Mouse (Mus musculus) adrenal gland (tissue): ENCODE results near the gene Usp33.

Experiments used
- intact Hi-C: fragments of 180-260 bp; cut with DNase I; formaldehyde crosslinking; loops from one replicate; pipeline ENCODE4 v1.15.1; 2025

Gene Usp33

DNA sequence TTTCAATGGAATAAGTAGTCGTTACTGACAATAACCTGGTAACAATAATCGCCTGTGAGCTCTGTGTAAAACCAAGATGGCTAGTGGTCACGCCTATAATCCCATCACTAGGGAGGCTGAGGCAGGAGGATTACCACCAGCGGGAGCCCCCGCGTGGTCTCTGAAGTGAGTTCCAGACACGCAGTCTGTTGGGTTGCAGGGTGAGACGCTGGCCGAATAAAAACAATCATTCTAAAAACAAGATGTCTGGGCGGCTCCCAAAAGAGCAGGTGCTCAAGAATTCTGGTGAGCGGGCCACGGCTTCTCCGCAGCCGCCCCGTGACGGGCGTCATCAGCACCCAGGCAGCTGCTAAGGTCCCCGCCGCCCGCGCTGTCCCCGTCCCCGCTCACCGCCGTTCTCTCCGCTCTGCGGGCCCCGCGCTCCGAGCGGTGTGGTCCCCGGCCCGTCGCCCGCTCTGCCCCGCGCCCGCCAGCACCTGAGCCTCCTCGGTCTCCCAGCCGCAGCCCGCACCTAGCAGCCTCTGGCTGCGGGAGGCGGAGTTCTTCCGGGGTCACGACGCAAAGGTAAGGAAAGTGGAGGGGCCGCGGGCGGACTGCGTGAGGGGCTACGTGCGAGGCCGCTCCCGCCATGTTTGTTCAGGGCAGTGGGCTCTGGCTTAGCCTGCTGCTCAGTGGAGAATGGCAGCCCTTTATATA lies 6.3 kb upstream of the Usp33 start, which contains the start of gene Miga1:
Miga1 (minus strand) TSS at position 546 of the 696 bp plus-strand sequence.
- intact Hi-C loops, result no loop called here

DNA sequence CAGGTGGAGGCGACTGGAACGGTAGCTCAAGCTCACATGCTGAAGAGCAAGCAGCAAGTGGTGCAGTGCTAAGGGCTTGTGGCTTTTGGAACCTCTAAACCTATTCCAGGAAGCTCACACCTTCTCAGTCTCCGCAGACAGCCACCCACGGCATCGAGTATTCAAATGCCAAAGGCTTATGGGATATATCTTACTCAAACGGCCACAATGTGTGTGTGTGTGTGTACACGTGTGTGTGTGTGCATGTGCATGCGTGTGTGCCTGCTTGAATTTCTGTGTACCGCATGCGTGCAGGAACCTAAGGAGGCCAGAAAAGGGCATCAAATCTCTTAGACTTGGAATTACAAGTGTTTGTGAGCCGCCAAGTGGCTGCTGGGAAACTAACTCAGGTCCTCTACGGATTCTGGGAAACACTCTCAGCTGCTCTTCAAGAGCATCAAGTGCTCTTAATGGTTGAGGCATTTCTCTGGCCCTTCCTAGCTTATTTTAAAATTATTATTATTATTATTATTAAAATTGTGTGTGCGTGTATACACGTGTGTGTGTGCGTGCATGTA lies 3.2 kb upstream of the Usp33 start:
- intact Hi-C loops, result no loop called here

DNA sequence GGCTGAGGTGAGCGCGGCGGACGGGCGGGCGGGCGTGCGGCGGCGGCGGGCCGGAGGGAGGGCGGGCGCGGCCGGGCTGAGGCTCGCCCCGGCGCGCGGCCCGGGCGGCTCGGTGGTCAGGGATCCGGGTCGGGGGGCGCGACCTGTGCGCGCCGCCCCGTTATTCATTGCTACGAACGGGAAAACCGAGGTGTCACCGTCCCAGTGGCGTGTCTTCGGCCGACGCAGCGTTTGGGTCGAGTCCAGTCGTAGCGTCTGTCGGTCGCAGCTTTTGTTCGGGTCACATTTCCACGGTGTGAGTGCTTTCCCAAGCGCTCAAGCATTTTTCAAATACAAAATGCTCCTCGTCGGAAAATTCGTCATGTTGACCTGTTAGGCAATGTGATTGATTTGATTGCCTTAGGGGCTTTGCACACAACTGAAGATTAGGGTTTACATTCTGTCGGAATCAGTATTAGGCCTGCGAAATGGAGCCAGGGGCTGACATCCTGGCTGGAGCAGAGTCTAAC lies 409 bp downstream of the Usp33 start:
- intact Hi-C loops, result no loop called here

DNA sequence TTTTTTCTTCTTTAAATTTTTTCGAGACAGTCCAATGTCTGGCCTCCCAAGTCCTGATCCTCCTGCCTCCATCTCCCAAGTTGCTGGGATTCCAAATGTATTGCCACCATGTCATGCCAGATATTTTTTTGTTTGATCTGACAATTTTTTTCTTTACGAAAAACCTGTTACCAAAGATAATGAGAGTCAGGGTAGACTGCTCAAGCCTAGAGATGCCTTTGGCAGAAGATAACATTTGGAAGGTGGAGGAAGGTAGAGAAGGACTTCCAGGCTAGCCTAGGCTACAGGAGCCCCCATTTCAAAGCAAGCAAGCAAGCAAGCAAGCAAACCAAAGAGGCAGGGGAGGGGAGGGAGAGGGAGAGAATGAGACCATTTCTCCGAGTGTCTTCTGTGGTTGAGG lies 949 bp downstream of the Usp33 start:
- intact Hi-C loops, result no loop called here

DNA sequence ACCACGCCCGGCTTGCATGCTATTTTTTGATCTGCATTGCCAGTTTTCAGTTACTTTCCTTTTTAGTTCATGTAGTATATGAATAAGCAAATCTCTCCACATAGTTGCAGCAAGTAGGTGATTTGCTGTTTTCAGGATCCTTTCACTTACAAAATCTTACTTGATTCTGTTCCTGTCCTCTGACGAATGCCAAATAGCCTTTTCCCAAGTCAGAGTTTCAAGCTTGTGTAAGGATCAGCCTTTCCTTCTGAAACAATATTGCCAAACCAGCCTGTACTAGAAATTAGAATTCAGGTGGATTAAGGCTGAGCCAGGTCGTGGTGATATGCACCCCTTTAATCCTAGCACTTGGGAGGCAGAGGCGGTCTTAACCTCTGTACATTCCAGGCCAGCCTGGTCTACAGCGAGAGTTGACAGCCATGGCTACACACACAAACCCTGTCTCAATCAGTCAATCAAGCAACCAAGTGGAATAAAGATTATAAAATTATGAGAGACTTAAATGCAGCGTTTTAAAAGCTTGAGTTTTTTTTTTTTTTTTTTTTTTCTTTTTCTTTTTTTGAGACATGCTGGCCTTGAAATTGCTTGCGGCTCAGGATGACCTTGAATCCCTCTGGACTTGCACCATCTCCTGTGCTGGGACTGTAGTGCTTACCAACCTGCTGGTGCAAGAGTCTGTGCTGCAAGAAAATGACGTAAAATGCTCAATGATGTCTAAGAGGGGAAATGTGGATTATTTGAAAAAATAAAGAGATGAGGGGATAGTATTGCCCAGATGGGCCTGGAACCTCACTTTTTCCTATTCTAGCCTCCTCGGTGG lies 1.9 kb downstream of the Usp33 start:
- intact Hi-C loops, result no loop called here

DNA sequence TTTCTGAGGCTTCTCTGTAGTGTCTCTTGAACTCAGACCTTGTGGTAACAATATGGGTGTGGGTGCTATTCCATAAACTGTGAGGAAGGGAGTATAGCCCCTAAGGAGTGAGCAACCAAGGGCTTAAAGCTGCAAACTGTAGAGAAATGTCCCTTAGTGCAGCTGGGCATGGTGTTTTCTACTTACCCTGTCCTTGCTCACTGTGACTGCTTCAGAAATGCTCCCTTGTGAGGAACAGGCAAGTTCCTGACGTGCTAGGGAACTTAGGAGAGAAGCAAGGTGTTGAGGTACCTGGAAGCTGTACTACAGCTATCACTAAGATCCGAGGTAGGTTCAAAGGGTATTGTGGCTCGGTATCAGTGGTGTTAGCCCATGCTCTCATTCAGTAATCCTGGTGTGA lies 4.2 kb downstream of the Usp33 start:
- intact Hi-C loops, result no loop called here

DNA sequence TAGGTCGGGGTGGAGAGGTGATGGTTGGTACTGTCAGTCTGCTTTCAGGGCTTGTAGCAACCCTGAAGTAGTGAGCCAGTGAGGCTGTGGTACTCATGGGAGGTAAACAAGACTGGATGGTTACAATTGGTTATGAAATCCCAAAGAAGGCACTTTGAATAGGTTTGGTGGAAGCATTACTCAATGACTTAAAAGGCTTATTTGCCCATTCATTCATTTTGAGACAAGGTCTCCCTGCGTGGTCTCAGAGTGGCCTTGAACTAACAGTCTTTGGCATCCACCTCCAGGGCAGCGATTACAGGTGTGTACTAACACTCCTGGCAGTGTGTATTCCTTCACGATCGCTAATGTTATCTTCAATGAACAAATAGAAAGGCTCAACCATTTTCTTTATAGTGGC lies 4.7 kb downstream of the Usp33 start:
- intact Hi-C loops, result no loop called here

DNA sequence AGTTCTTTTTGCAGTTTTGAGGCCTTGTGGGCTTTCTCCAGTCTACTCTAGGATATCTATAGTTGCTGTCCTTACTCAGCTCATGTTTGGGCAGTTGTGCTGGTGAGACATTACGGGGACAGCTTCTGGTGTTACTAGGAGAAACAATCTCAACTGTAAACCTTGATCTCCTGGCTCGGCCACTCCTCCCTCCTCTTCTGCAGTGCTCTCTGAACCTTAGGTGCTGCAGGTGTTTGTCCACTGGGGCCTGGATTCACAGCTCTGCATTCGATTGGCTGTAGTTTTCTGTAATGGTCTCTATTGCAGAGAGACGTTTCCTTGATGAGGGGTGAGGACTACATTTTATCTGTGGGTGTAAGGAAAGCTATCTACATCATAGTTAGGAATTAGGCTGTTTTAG lies 6.0 kb downstream of the Usp33 start:
- intact Hi-C loops, result no loop called here

DNA sequence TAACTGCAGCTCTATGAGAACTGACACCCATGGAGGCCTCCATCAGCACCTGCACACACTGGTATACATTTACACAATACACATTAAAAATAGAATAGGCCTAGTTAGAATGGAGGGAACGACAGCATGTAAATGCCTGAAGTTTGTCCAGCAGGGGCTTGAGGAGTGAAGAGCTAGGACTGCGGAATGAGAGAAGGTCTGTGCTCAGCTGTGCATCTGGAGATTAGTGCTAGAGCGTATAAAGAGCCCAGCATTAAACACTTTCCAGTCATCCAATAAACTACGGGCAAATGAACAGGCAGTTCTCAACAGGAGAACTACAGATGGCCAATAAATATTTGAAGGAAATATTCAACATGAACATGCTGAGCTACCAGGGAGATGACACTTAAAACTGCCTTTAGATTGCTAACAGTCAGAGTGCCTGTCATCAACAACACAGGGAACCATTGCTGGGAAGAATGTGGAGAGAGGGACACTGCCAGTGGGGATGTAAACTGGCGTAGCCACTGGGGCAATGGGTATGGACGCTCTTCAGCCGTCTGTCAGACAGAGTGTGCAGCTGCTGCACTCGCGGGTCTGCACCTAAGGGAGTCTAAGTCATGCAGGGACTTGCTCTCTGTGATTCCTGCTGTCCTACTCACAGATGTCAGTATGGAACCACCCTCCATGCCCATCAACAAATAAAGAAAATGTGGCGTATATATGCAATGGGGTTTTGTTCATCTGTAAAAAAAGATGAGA lies 7.3 kb downstream of the Usp33 start:
- intact Hi-C loops, result no loop called here

DNA sequence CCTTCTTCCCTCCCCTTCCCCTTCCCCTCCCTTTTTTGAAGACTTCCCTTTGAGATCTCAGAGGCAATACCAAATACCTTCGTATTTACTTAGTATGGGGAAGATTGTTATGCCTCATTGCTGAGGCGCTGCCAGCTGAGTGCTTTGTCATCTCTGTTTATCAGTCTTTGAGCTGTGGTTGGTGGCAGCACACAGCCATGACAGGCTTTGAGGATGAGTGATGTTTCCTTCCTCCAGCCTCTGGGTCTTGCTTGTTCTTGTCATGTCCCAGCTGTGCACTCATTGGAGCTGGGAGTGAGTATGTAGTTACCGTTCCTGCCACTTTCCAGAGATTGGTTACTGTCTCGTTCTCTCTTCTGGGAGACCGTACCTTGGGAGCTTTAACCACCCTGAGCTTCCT lies 9.1 kb downstream of the Usp33 start:
- intact Hi-C loops, result no loop called here

DNA sequence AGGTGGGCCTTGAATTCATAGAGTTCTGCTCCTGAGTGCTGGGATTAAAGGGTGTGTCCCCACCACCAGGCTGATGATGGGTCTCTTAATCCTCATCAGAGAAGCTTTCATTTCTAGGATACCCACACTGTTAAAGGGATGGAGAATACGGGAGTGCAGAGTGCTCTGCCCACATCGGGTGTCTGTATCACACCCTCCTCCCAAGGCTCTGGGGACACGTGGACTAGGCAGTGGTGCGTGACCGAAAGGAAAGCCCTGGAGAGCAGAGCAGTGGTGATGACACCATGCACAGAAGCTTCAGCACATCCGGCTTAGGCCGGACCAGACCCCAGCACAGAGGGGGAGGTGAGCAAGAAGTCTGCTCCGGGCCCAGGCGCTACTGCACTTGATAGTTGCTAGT lies 10.5 kb downstream of the Usp33 start:
- intact Hi-C loops, result no loop called here

DNA sequence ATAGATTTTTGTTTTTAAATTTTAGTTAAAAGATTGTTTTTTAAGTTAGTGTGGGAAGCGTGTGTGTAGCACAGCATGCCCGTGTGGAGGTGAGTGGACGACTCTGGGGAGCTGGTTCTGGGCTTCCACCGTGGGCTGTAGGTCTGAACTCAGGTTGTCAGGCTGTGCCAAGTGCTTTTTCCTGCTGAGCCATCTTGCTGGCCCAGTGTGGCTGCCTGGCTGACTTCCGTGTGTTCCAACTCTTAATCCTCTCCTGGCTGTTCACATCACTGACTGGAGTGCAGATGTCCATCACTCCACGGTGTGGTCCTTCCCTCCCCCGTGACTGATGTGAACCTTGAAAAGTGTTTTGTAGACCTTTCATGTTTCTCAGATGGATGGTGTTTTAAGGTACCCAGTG lies 12.9 kb downstream of the Usp33 start:
- intact Hi-C loops, result no loop called here

DNA sequence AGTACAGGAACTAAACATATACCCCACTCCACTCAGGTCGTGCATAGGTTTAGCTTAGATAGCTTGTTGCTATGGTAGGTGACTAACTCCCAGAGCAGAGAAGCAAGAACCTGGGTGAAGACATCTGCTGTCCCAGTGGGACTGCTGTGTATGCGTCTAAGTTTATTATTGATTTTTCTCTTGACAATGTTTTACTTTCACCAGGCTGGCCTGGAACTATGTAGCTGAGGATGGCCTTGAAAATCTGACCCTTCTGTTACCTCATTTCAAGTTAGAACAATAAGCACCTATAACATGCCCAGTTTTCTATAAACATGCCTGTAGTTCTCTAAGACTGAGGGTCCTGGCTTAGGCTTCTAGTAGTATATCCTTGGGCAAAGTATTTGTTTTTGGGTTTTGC lies 17.9 kb downstream of the Usp33 start:
- intact Hi-C loops, result no loop called here

DNA sequence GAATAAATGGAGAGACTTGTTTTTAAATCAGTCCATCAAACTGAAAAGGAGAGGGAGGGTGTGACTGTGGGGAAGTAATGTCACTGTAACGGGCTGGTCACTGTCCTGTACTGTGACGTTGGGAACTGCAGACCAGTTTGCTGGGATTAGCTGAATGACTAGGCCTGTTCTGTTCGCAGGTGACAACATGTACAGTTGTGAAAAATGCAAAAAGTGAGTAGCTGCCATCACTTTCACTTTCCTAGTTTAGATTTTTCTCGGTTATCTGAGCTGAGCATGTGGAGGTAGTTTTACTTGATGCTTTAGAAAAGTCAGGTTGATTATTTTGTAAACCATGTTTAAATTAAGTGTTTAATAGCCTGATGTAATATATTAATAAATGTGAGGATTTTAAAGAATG lies 29.8 kb downstream of the Usp33 start:
- intact Hi-C loops, result loop anchor here (5.0 kb wide), 1 partner anchor 154 kb away; no protein-coding TSS in a partner anchor

DNA sequence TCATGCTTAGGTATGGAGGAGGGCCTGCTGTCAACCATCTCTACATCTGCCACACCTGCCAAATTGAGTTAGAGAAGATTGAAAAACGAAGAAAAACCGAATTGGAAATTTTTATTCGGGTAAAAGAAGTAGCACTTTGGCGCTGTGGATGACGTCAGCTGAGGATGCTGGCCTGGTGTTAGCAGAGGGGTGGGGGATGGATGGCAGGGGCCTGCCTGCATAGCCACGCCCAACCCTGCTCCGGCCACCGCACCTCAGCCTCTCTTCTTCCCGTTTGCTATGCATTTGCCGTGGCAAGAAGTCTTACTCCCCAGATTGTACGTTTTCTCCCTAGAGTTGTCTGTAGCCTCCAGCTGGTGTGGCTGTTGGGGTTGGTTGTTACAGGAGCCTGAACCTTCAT lies 37.8 kb downstream of the Usp33 start:
- intact Hi-C loops, result no loop called here

DNA sequence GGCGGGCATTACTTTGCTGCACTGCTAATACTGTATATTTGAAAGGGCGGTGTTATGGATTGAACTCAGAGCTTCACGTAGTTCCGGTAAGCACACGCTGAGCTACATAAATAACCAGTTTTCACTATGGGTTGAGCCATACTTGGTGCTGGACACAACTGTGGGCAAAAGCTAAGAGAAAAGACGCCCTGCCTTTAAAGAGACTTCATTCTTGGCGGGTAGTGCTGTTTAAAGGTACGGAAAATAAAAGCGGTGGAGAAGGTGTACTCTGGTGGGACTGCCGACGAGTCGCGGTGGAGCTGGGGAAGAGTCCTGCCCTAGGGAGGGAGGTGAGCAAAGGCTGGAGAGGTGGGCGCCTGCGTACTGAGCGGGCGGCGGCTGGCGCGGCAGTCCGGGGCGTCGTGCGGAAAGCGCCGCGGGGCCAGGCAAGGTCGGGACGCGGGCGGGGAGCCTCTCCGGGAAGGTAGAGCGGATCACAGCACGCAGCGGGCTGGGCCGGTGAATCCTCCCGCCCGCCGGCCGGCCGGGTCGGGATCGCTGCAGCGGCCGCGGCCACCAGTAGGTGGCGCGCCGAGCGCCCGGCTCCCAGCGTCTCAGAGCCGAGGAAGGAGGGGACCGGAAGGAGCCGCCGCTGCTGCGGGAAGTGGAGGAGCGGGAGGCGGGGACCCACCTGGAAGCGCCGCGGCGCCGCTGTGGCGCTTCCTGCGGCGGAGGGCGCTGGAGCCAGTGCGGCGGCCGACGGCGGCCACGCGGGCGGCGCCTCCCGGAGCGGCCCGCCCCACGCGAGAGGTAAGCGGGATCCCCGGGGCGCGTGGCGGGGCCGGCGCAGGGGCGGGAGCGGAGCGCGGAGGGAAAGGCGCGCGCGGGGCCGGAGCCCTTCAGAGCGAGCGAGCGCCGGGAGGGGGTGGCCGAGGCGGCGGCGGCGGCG lies 49.3 kb downstream of the Usp33 start, which contains the start of gene Zzz3:
Zzz3 (plus strand) TSS at position 124 of the 928 bp plus-strand sequence.
- intact Hi-C loops, result loop anchor here (5.0 to 10.0 kb wide), 2 partner anchors 77 to 349 kb away; no protein-coding TSS in a partner anchor

DNA sequence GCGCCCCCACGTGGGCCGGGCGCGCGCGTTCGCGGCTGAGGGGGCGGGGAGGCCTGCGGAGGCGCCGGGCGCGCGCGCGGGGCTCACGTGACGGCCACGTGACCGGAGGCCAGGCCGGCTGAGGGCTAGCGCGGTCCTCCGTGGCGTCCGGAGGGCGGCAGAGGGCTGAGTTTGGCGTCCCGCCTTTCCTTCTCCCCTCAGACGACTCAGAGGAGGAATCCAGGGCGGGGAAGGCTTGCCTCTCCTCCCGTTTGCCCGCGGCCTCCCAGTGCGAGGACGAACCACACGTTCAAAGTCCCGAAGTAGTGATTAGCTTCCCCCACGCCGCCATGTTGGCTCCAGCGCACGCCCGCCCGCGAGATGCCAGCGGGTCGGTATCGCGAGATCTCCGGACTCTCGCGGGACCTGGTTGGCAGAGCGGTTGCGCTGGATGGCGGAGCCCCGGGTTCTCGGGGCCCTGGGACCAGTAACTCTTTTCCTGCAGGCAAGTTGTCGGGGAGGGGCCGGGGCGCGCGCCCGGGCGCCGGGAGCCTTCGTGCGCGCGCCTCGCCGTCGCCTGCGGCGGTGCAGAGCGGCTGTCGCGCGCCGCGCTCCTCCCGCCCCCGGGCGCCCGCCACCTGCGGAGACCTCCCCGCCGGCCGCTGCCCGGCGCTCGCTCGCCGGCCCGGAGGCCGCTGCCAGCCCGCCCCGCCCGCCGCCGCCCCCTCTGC lies 50.2 kb downstream of the Usp33 start:
- intact Hi-C loops, result loop anchor here (5.0 to 10.0 kb wide), 2 partner anchors 76 to 348 kb away; no protein-coding TSS in a partner anchor

DNA sequence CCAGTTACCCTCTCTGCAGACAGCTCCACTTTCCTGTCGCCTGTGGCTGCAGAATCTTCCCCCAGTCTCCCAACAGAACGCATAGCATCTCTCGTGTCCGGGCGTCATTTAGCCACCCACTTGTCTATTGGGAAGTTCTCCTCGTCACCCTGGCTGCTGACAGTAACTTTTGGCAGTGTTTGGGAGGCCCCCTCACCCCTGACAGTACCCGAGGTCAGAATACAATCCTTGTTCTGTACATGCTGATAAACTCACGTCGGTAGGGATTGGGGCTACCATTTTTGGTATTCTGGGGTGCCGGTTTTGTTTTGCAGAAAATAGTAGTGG lies 50.7 kb downstream of the Usp33 start:
- intact Hi-C loops, result loop anchor here (5.0 to 10.0 kb wide), 2 partner anchors 75 to 348 kb away; no protein-coding TSS in a partner anchor

DNA sequence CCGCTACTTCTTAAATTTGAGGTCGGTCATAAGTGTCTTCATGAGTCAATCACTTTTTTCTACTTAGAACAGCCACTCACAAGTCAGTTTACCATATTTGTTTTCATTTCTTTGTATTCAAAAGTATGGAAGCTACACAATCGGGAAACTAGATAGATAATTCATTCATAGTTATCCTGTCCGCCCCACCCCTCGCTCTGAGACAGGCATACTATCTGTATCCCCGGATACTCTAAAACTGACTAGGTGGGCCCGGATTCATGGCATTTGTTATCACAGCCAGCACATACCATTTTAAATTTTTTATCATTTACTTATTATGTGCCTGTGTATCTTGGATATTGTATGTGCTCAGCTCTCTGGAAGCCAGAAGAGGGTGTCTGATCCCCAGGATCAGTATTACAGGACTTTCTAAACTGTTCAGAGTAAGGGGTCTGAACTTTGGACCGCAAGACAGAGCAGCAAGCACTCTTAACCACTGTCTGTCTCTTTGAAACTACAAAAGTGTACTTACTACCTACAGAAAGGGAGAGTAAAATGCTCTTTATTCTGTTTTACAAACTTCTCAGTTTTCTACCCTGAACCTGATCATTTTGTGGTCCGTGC lies 51.2 kb downstream of the Usp33 start:
- intact Hi-C loops, result loop anchor here (5.0 to 10.0 kb wide), 2 partner anchors 75 to 347 kb away; no protein-coding TSS in a partner anchor
